Comparison of ENCODE assay signal across 8 mouse cellular contexts in the genomic region with DNA sequence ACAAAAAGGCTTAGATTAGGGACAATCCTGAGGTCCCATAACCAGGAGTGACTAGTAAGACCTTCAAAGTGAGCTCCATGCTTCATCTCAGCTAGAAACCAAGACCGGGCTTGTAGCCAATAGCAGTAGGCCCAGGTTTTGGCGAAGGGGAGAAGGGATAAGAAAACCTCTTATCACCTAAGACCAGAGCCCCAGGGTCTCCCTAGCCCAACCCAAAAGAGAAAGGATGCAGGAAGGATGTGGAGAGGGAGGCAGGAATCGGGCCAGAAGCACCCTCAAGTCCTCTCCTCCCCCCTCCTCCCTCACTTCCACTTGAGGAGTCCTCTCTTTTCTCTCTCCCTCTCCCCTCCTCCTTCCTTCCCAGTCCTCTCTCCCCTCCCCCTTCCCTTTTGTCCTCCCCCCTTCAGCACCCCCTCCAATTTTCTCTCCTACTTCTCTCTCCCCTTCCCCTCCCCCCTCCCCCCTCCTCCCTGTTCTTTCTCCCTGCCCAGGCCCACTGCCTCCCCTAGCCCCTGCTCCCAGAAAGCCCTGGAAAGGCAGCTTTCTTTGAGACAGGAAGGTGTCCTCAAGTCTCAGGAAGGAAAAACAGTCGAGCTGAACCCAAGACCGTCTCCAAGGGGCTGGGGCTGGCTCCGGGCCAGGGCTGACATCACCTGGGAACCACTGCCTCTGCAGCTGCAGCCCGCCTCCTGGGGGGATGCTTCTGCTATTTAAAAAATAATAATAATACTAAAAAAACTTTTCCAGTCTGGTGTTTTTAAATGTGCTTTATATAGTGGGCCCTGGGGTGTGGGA. TPM values are rescaled to one million over a fixed set of nuclear protein-coding genes. Genes with fewer than 3 reads are reported as not detected.
DNase-seq lines count a peak whose midpoint lies in the region; ATAC-seq lines count a peak whose summit lies in the region.

No protein-coding gene starts in this region.

- WGBS in midbrain, embryonic 10.5 days: 59% methylated on average over 7 of the region's 7 CpGs
- WGBS in midbrain, embryonic 16.5 days: 49% methylated on average over 7 of the region's 7 CpGs
- WGBS in embryonic facial prominence, embryonic 12.5 days: 36% methylated on average over 7 of the region's 7 CpGs

- no peak for DNase-seq in midbrain, embryonic 10.5 days (ENCODE audit: low spot score)
- DNase-seq in heart, postnatal 10 days: peak; percentile 83 to 86
- no peak for DNase-seq in layer of hippocampus, postnatal 10 days (ENCODE audit: low spot score in 2 of 2)
- no peak for DNase-seq in layer of hippocampus, adult 18-20 months (ENCODE audit: low spot score in 2 of 2)
- DNase-seq in c-Kit-positive CD71-positive TER-119-positive erythroid progenitor cells, embryonic 14.5 days (ENCODE audit: low spot score): no peak

- H3K27me3 ChIP-seq in midbrain, embryonic 10.5 days (ENCODE audit: low read depth, poor library complexity, severe bottlenecking): no peaks in the 10 kb centered on the region
- no peaks in the 10 kb centered on the region for H3K27me3 ChIP-seq in midbrain, embryonic 16.5 days (ENCODE audit: control insufficient read depth, insufficient read depth, low read depth, low read length)
- no peaks in the 10 kb centered on the region for H3K27me3 ChIP-seq in embryonic facial prominence, embryonic 12.5 days

- H3K36me3 ChIP-seq in midbrain, embryonic 10.5 days: no peaks in the 10 kb centered on the region
- H3K36me3 ChIP-seq in midbrain, embryonic 16.5 days (ENCODE audit: control insufficient read depth, insufficient read depth, low read length): no peaks in the 10 kb centered on the region
- no peaks in the 10 kb centered on the region for H3K36me3 ChIP-seq in embryonic facial prominence, embryonic 12.5 days

- no peak overlapping the region for H3K4me2 ChIP-seq in midbrain, embryonic 16.5 days (ENCODE audit: low read length)
- no peak overlapping the region for H3K4me2 ChIP-seq in embryonic facial prominence, embryonic 12.5 days (replicated peaks)

- no peak for ATAC-seq in midbrain, embryonic 16.5 days
- peak; percentile 79 for ATAC-seq in embryonic facial prominence, embryonic 12.5 days (ENCODE audit: insufficient number of reproducible peaks, insufficient read depth, low FRiP score, low TSS enrichment)
- peak; percentile 91 for ATAC-seq in megakaryocyte-erythroid progenitor cell, adult 5-6 weeks (replicated peaks; ENCODE audit: low FRiP score, low TSS enrichment, poor library complexity, severe bottlenecking)

- intact Hi-C loops in heart, postnatal 10 days (cut with DNase I): loop anchor here (2.0 kb wide), 1 partner anchor 23 kb away; no protein-coding TSS in a partner anchor

- 0 out of 2 replicates have a peak overlapping the region, but pooled peaks have one; percentile 24 for H3K27ac ChIP-seq in midbrain, embryonic 10.5 days (replicated peaks)
- H3K27ac ChIP-seq in midbrain, embryonic 16.5 days (ENCODE audit: low read length): no peak overlapping the region
- peak overlapping the region; percentile 50; the same call in 1 of the 2 replicates for H3K27ac ChIP-seq in embryonic facial prominence, embryonic 12.5 days

- H3K4me1 ChIP-seq in midbrain, embryonic 10.5 days: peaks cover 12% of the 10 kb centered on the region
- no peaks in the 10 kb centered on the region for H3K4me1 ChIP-seq in midbrain, embryonic 16.5 days (ENCODE audit: control insufficient read depth, insufficient read depth, low read length)
- H3K4me1 ChIP-seq in embryonic facial prominence, embryonic 12.5 days: peaks cover 11% of the 10 kb centered on the region

- no peak overlapping the region for H3K4me3 ChIP-seq in midbrain, embryonic 10.5 days
- H3K4me3 ChIP-seq in midbrain, embryonic 16.5 days (ENCODE audit: low read depth, low read length): no peak overlapping the region
- H3K4me3 ChIP-seq in embryonic facial prominence, embryonic 12.5 days: no peak overlapping the region

- no peaks in the 10 kb centered on the region for H3K9me3 ChIP-seq in midbrain, embryonic 10.5 days (replicated peaks)
- H3K9me3 ChIP-seq in midbrain, embryonic 16.5 days (replicated peaks; ENCODE audit: control insufficient read depth, low read length, poor library complexity, severe bottlenecking): no peaks in the 10 kb centered on the region
- no peaks in the 10 kb centered on the region for H3K9me3 ChIP-seq in embryonic facial prominence, embryonic 12.5 days

- H3K9ac ChIP-seq in midbrain, embryonic 16.5 days (ENCODE audit: low read depth, low read length): no peak overlapping the region
- H3K9ac ChIP-seq in embryonic facial prominence, embryonic 12.5 days: no peak overlapping the region

RNA-seq across cellular contexts. Expression of gene Tcf15, which starts 12.2 kb away (rescaled TPM):
- 1.9 and 3.0 TPM in 2 replicates for polyA plus RNA-seq in midbrain, embryonic 10.5 days (2016; fragmentation: Nextera tagmentation; extraction: Ambion mirVana)
- polyA plus RNA-seq in midbrain, embryonic 16.5 days (2015; fragmentation: Nextera tagmentation; extraction: Ambion mirVana): 0.69 and 1.0 TPM in 2 replicates
- polyA plus RNA-seq in embryonic facial prominence, embryonic 12.5 days (2016; fragmentation: Nextera tagmentation; extraction: Ambion mirVana): 12.2 and 14.7 TPM in 2 replicates
- 10 to 100 TPM; 44.1 to 53.6 TPM for total RNA-seq in heart, postnatal 10 days (2021)
- total RNA-seq in megakaryocyte-erythroid progenitor cell, adult 5-6 weeks (2014; fragmentation: Nextera tagmentation): 1.0 TPM in 1 of 2 replicates, not detected in the other
- total RNA-seq in megakaryocyte-erythroid progenitor cell, adult 5-6 weeks (2017): 2.1 and 4.3 TPM in 2 replicates
- total RNA-seq in layer of hippocampus, postnatal 10 days (2021): 1 to 10 TPM; 3.0 to 3.4 TPM
- total RNA-seq in layer of hippocampus, adult 18-20 months (2021): 1 to 10 TPM; 2.9 to 3.1 TPM

RNA-seq across cellular contexts. Expression of gene Srxn1, which starts 50.3 kb away (rescaled TPM):
- 14.8 and 18.5 TPM in 2 replicates for polyA plus RNA-seq in midbrain, embryonic 10.5 days (2016; fragmentation: Nextera tagmentation; extraction: Ambion mirVana)
- 21.8 and 25.4 TPM in 2 replicates for polyA plus RNA-seq in midbrain, embryonic 16.5 days (2015; fragmentation: Nextera tagmentation; extraction: Ambion mirVana)
- 10.7 and 13.6 TPM in 2 replicates for polyA plus RNA-seq in embryonic facial prominence, embryonic 12.5 days (2016; fragmentation: Nextera tagmentation; extraction: Ambion mirVana)
- 10 to 100 TPM; 11.3 to 12.1 TPM for total RNA-seq in heart, postnatal 10 days (2021)
- 2.2 and 2.6 TPM in 2 replicates for total RNA-seq in megakaryocyte-erythroid progenitor cell, adult 5-6 weeks (2014; fragmentation: Nextera tagmentation)
- total RNA-seq in megakaryocyte-erythroid progenitor cell, adult 5-6 weeks (2017): 5.8 and 14.0 TPM in 2 replicates
- 10 to 100 TPM; 40.4 to 43.0 TPM for total RNA-seq in layer of hippocampus, postnatal 10 days (2021)
- 10 to 100 TPM; 74.1 to 84.4 TPM for total RNA-seq in layer of hippocampus, adult 18-20 months (2021)

Comparison
In these comparisons a context has a peak if more than half of its experiments do, and no peak if none do; other contexts are left out.
1. DNase-seq: peak in heart, postnatal 10 days (2 of 2); none in midbrain, embryonic 10.5 days (single experiment), layer of hippocampus, postnatal 10 days (0 of 2), layer of hippocampus, adult 18-20 months (0 of 2) and c-Kit-positive CD71-positive TER-119-positive erythroid progenitor cells, embryonic 14.5 days (single experiment).
2. RNA of gene Tcf15, which starts 12.2 kb away (total RNA-seq): 44.1 to 53.6 TPM in heart, postnatal 10 days; 1.0 to 4.3 TPM in megakaryocyte-erythroid progenitor cell, adult 5-6 weeks, 3.0 to 3.4 TPM in layer of hippocampus, postnatal 10 days and 2.9 to 3.1 TPM in layer of hippocampus, adult 18-20 months; every median in the first group is over 4 times any median in the second.